Mouse (Mus musculus): ENCODE measurements around the gene Jpt1.

- TF ChIP-seq CTCF (IDR thresholded peaks at IDR 0.05; ENCODE audit: low read depth) = no peak
- TF ChIP-seq EP300 (IDR thresholded peaks at IDR 0.05; ENCODE audit: low read depth) = no peak
Measured at GRCm38 (mm10) chr11:115463397-115463796, 50.8 kb downstream of the Jpt1 start.
